Mouse (Mus musculus) lung, postnatal 4 days (tissue): ENCODE results near the gene H2-Eb1.

Source experiments
- DNase-seq, 2 experiments: peaks; one replicate each; pipeline ENCODE4 v3.0.0; 2021

The H2-Eb1 gene

DNA sequence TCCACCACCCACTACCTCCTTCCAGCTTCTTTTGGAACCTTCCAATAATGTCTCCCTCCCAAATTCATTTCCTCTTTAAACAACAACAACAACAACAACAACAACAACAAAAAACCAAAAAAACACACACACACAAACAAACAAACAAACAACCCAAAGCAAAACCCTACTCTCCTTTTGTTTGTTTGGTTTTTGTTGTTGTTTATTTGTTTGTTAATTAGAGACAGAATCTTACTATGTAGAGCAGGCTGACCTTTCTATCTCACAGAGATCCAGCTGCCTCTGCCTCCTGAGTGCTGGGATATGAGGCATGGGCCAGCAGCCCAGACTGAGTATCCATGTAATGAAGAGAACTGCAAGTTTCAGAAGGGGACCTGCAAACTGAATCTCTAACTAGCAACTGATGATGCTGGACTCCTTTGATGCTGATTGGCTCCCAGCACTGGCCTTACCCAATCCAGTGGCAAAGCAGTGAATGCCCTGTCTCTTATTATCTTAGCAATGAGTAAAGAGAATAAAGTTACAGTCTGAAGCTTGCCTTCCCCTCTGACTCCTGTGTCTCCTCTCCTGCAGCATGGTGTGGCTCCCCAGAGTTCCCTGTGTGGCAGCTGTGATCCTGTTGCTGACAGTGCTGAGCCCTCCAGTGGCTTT, at the start of gene H2-Eb1:
TSS of gene H2-Eb1 (plus strand) at position 488 of the 651 bp plus-strand sequence.
- peak; percentile 79 to 92 for DNase-seq

DNA sequence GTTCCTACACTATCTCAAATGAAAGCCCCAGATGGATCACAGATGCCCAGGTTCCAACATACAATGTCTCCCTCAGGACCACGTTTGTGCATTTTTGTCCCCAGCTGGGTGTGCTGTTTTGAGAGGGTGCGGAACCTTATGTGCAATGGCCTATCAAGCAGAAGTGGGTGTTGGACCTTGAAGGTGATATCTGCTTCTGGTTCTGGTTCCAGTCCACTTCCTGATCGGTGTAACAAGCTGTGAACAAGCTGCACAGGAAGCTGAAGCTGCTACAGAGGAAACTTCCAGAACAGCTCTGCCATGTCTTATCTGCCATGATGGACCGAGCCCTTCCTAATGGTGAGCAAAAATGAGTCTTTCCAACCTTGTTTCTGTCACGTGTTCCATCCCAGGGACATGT, 49.2 kb upstream of the H2-Eb1 start:
- no peak for DNase-seq

DNA sequence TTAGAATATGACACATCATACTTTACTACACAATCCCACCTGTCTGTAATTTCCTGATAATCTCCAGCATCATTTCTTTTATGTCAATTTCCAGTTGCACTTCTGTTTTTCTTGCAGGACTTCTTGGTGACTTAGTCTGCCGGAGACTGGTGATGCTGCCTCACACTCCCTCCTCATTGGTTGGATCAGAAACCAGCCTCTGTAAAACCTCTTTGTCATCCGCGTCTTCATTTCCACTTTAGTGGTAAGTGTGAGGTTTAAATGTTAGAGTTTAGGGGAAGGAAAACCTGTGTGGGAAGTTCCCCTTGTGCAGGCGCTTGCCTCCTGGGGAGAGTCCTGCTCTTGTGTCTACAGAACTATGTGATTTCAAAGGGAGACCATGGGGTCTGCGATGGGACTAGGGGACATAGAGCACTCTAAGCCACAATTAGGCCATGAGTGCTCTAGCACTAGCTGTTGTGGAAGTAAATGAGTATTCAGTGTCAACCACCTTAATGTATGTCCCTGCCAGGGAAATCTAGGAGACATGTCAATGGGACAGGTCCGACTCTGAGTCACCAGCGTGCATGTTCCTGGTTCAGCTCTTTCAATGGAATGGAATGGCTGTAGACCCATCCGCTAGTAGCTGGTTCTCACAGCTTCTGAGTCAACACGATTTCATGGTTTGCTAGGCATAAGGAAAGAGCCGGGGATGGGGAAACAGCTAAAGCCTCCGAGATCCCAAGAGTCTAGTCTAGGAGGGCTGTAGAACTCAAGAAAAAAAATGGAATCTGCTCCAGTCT, 47.9 kb upstream of the H2-Eb1 start, which contains the start of gene H2-Ab1:
TSS of gene H2-Ab1 (plus strand) at position 96 of the 782 bp plus-strand sequence.
- DNase-seq, result peak; percentile 79 to 88

DNA sequence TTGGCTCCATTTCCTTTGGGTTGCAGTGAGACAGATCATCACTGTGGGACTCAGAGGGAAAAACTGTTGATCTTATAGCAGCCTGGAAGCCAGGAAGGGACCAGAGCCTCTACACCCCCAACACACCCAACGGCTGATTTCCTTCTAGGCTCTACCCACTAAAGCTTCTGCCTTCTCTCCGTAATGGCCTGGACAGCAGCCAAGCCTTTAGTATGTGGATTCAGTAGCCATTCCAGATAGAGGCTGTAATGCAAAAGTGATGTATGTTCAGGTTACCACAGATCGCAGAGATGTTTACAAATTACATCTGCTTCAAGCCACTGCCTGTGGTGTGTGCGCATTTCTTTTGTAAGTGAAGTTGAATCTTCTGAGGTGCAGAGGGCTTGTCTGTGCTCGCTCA, 45.1 kb upstream of the H2-Eb1 start:
- peak in 1 of 2 experiments; percentile 15 for DNase-seq

DNA sequence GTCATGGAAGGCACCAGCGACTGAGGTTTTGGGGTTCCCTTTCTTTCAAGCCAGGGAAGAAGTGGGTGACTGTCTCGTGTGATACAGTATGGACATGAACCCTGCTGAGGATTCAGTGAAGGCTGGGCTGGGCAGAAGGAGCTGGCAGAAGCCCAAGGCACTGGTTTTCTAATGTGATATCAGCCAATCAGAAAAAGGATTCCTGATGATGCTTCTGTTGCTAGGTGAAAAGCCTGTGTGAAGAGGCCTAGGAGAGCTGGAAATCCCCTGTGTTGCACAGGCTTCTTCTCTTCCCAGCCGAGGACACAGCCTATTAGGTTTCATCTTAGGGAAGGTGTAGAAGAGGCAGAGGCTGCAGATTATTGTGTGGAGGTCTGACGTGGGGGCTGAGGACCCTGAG, 44.2 kb upstream of the H2-Eb1 start:
- peak; percentile 57 to 82 for DNase-seq

DNA sequence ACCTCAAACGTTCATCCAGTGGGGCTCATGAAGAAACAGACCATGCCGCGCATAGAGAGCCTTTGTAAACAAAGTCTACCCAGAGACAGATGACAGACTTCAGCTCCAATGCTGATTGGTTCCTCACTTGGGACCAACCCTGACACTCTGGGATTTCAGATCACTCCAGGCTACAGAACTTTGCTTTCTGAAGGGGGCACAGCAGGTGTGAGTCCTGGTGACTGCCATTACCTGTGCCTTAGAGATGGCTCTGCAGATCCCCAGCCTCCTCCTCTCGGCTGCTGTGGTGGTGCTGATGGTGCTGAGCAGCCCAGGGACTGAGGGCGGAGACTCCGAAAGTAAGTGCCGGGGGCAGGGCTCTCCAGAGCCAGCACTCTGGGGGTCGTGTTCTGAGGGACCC, 42.6 kb upstream of the H2-Eb1 start:
- peak; percentile 33 to 83 for DNase-seq

DNA sequence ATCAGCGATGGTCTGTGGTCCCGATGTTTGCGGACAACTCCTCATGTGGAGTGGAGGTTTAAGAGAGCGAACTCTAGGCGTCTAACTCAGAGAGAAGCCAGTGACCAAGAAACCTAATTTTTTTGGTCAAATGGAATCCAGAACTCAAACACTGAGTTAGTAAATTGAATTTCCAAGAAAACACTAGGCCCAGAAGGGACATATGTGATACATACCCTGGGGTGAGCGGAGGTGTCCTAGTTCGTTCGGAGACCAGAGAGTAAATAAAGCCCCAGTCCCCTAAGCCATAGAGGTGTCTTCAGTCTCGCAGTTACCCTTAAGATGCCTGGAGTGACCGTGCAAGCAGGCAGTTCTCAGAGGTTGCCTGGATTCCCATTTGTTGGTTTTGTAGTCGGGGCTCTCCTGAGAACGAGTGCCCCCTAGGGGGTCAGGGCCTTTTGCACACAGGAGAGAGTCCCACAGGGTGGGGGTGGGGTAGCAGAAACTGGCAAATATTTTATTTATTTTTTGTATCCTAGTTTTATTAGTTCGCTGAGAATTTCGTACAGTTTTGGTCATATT, 41.8 kb upstream of the H2-Eb1 start:
- DNase-seq, result peak in 1 of 2 experiments; percentile 38

DNA sequence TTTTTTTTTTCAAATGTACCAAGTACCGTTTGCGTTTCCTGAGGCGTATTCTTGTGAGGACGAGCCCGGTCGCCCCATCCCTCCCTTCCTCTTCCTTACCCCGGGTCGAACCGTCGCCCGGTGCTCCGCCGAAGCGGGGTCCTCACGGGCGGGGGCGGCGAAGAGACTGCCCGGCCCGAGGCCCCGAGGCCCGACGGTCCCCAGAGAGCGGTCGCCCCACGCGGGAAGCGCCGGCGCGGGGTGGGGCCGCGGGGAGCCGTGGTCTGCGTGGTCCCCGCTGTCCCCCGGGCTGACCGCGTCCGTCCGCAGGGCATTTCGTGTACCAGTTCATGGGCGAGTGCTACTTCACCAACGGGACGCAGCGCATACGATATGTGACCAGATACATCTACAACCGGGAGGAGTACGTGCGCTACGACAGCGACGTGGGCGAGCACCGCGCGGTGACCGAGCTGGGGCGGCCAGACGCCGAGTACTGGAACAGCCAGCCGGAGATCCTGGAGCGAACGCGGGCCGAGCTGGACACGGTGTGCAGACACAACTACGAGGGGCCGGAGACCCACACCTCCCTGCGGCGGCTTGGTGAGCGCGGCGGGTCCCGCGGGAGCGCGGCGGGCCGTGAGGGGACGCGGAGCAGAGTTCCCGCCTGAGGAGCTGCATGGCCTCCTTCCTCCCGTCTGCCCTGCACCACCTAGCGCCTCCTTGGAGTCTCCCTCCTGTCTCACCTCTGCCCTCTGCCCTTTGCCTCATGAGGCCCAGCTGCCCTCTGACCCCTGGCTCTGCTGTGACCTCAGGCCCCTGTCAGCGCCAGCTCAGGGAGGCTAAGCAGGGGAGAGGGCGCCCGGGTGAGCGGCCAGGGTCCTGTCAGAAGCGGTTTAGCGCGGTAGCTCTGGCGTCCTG, 41.0 kb upstream of the H2-Eb1 start:
- peak in 1 of 2 experiments; percentile 18 for DNase-seq

DNA sequence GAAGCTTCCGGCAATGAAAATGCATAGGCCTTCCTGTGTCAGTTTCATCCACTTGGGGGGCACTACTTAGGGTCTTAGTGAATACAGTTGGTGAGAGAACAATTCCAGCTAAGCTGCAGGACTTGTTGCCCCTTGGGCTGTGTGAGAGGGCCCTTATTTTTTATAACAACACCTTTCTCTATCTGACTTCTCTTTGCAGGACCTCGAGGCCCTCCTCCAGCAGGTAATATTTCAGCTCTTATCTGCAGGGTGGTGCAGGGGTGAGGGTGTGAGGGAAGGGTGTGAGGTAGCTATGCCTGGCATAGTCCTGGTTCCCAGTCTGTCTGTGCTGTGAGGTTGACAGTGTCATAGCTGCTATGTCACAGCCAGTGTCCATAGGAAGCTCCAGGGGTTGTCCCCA, 37.4 kb upstream of the H2-Eb1 start:
- no peak for DNase-seq

DNA sequence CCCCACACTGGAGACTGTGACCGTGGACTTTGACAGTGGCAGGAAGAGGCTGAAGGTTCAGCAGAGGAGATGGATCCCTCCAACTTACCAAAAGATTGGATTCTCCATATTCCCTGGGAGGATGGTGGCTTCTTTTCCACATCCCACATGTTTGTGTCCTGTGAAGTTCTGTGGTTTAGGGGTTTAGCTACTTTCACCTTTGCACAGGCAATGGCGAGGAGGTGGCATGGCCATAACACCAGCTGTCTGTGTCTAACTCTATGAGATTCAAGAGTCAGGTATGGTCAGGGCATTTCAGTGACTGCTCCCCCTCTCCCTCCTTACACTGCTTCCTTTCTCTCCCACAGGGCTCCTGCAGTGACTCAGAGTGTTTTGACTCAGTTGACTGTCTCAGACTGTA, 36.9 kb upstream of the H2-Eb1 start:
- DNase-seq, result no peak

DNA sequence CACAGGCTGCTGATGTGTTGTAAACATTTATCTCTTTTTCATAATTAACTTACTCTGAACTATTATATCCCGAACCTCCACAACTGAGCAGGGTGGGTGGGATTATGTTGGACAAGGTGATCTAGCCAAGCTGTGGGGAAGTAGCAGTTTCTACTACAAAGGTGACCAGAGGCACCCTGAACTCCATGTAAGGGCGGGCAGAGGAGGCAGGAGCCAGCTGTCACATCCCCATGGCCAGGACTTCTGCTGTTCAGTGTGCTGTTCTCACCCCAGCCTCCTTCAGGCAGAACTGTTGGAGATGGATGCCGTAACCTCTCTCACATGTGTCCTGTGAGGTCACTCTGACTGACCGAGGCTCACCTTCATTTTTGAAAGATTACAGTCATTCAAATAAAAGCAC, 35.9 kb upstream of the H2-Eb1 start:
- DNase-seq, result no peak

DNA sequence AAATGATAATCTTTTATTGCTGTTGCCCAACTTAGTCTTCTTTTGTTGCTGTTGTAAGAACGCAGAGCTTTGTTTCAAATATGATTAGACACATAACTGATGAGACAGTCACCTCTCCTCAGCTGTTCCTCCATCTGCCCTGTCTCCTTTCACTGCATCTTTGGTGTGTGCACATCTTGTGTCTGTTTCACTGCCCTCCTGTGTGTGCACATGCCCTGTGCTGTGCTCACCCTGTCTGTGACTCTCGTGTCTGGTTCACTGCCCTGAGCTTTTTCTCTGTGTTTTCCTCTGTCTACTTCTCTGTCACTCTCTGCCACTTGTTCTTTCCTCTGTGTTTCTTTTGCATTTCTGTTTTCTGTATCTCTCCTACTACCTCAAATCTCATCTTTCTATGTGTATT, 35.4 kb upstream of the H2-Eb1 start:
- no peak for DNase-seq

DNA sequence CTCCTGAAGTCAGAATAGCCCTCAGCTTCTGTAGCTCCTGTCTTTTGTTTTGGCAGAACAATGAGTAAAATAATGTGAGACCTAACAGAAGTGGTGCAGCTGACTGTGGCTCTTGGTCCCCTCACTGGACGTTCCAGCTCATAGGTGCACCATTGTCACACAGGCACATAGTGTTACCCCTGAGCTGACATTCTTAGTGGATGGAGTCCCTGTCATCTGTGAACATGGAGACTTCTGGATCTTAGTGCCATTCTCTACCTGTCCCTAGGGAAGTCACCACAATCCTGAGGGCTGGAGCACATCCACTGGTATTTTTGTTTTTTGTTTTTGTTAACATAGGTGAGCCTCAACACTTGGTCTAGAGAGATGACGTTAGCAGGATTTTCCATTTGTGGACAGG, 34.7 kb upstream of the H2-Eb1 start:
- no peak for DNase-seq

DNA sequence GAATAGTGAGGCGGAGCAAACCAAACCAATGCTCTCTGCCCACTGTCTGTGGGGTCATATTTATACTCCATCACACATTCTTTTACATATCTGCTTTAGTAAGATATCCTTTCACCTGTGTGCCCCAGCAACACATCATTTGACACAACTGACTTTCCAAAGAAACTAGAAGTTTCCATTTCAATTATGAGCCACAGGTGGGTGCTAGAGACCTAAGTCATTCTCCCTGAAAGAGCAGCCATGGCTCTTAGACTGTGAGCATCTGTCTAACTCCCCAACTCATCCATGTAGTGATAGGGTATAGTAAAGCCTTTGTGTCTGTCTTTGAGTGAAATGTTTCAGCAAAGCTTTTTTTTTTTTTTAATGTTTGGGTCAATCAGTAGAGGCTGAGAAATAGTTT, 33.6 kb upstream of the H2-Eb1 start:
- no peak for DNase-seq

DNA sequence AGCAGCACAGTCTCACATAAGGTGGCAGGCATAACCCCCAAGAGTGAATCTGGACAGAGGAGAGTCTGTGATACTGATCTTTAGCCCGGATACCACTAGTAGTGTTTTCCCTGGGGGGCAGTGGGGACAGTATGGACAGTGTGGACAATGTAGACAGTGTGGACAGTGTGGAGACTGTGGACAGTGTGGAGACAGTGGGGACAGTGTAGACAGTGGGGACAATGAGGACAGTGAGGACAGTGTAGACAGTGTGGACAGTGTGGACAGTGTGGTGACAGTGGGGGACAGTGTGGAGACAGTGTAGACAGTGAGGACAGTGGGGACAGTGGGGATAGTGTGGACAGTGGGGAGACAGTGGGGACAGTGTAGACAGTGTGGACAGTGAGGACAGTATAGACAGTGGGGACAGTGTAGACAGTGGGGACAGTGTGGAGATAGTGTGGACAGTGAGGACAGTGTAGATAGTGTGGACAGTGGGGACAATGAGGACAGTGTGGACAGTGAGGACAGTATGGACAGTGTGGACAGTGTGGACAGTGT, 25.1 kb upstream of the H2-Eb1 start:
- no peak for DNase-seq

DNA sequence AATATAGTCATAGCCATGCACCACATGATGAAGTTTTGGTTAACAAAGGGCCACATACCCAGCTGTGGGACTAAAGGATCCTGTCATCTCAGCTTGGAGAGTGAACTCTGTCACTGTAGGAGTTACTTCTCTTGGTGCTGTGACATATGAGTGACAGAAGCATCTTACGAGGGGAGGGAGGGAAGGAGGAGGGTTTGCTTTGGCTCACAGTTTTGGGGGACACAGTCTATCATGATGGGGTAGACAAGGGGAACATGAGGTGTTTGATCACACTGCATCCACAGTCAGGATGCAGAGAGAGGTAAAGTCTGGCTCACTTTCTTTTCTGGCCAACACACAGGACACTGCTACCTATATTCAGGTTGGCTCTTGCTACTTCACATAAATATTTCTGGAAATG, 23.8 kb upstream of the H2-Eb1 start:
- DNase-seq, result no peak

DNA sequence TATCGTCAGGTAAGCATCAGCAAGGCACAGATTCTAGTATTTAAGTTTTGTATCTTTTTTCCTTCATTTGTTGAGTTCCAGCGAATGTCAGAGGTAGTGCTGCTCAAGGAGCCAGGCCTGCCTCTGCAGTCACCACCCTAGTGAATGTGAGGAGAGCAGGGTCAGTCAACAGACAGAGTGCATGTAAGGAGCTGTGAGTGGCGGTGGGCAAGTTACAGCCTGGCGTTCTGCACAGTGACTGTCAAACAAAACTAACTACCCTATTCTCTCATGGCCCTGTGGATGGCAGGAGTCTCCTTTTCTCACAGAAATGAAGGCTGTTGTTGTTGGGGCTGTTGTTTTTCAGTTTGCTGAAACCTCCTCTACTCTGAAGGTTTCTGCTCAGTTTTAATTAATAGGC, 20.3 kb upstream of the H2-Eb1 start:
- DNase-seq, result no peak

DNA sequence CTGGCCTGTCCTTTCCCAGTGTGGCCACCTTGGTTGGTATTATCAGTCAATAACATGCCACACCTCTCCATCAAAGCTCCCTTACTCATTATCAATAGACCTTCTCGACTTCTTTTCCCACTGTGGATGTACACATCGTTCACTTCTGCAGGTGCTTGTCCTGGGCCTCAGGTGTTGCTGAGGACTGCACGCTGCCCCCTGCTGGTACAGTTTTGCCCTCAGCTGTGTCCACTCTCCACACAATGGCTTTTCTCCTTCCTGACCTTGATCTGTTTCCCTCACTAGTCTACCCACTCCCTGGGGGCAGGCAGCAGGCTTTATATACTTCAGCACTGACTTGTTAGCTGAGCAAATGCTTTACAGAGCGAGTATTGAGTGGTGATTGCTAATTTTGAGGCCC, 19.8 kb upstream of the H2-Eb1 start:
- DNase-seq, result peak in 1 of 2 experiments; percentile 44

DNA sequence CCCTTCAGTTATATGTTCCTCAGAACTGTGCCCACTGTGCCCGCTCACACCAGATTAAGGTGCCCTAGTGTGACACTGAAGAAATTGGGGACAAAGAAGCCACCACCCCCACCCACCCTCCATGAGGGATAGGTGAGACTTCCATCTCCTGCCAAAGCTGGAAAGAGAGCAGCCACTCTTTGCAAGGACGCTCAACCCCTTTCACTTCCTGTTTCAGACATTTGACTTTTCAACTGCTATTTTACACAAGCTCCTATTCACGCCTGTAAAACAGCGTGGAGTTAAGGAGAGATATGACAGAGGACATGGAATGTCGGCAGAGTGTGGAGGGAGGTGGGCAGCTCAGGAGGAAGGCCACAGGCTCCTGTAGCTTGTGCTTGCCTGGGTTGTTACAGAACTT, 19.2 kb upstream of the H2-Eb1 start:
- DNase-seq, result no peak

DNA sequence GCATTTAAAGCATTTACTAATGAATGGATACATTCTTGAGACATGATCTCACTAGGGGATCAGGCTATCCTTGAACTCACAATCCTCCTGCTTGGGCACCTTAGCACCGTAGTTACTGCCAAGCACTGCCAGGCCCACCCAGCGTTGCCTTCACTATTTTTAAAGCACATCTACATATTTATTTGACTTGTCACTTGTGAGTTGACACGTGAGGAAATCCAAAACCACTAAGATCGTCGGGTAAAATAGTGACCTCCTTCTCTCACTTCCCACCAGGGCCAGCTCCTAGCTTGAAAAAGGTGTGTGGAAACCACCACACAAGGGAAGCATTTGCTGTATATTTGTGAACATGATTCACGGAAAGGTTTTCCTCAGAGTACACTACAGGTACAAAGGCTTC, 18.7 kb upstream of the H2-Eb1 start:
- DNase-seq, result no peak

DNA sequence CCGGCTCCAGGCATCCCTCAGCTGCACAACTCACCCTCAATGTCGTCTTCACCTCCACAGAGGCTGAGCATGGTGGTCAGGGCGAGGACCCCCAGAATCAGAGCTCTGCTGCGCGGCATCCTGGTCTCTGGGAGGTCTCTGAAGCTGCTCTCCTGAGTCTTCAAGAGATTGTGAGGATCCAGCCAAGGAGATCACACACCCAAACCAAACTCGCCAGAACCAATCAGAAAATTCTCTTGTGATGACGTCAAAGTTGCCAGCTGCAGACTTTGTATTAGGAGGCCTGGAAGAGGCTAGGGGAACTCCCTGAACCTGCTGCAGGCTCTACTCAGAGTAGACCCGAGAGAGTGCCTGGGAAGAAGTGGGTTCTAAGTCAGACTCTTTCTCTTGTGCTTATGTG, 18.0 kb upstream of the H2-Eb1 start, which contains the start of gene H2-Aa:
TSS of gene H2-Aa (minus strand) at position 176 of the 400 bp plus-strand sequence.
- DNase-seq, result peak; percentile 80 to 91

DNA sequence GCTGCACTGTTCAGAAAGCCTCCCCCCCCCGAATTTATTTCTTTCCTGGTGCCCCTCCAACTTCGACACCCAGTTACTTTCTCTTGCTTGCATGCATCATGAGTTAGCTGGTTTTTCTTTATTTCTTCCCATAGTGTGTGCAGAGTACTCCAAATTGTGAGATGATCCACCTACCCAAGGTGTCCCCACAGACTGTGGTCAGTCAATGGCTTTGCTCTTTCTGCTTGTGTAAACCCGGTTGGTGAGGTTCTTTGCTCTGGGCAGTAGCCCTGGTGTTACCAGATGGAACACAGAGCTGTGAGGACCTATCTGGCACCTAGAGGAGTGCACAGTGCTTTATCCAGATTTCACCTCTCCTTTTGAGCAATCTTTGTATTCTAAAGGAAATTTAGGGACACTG, 17.5 kb upstream of the H2-Eb1 start:
- DNase-seq, result no peak

DNA sequence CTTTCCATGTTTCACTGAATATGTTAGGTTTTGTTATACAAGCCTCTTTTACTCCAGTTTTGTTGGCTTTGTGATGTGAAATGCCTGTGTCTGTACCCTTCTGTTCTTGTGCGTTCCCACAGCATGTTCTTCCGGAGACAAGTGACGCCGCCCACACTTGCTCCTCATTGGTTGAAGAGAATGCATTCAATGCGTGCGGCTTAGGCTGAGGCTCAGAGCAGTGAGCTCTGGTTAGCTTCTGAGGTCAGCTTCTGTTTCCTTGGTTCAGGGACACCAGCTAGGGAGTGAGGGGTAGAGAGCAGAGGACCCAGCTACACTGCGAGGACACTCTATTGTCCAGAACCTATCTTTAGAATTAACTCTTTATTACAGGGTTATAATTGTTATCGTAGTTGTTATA, 14.1 kb upstream of the H2-Eb1 start:
- DNase-seq, result peak; percentile 76 to 85
